Mouse (Mus musculus) cortical plate, adult 2 months (tissue): Measurements from ENCODE around the gene Senp6. TPM values are rescaled to one million over a fixed set of nuclear protein-coding genes. Genes with fewer than 3 reads are reported as not detected.

Source experiments
- H3K27ac ChIP-seq: fragments of 200-500 bp; 2 replicates; pipeline ENCODE4 v1.5.1; 2012; ENCODE audit warnings: low read length, control low read depth, inconsistent platforms; ENCODE audit not compliant: insufficient read depth
- H3K4me1 ChIP-seq: fragments of 200-500 bp; 2 replicates; pipeline ENCODE4 v1.6.1; 2011; ENCODE audit warnings: low read length; ENCODE audit not compliant: control insufficient read depth, insufficient read depth
- H3K4me3 ChIP-seq: fragments of 200-500 bp; 2 replicates; pipeline ENCODE4 v1.5.1; 2011; ENCODE audit warnings: mild to moderate bottlenecking, low read length, control low read depth; ENCODE audit not compliant: insufficient read depth
- CTCF ChIP-seq: fragments of 200-500 bp; IDR thresholded peaks from 2 replicates; pipeline ENCODE4 v1.5.1; 2011; ENCODE audit warnings: mild to moderate bottlenecking, control low read depth, low read length; ENCODE audit not compliant: insufficient read depth; ENCODE audit errors: extremely low read depth
- POLR2A ChIP-seq: fragments of 200-500 bp; IDR thresholded peaks from 2 replicates; pipeline ENCODE4 v1.6.1; 2011; ENCODE audit warnings: mild to moderate bottlenecking, low read length, control low read depth; ENCODE audit not compliant: insufficient read depth; ENCODE audit errors: extremely low read depth
- polyA plus RNA-seq: library from polyadenylated mRNA; depleted of rRNA; stranded (reverse); fragments of >200 nt; gene quantifications from 2 replicates; pipeline ENCODE4 v1.2.3, GENCODE M21; 2012

The Senp6 gene
- polyA plus RNA-seq, 1 experiment: 31.1 TPM

GRCm38 (mm10) chr9:80171241-80171640, 104.5 kb downstream of the Senp6 start:
- TF ChIP-seq CTCF (no peak), POLR2A (no peak)
- Histone ChIP-seq H3K4me1 (peaks cover 4% of the 10 kb centered on the region; the same call in 1 of the 2 replicates), H3K4me3 (no peak overlapping the region)

DNA sequence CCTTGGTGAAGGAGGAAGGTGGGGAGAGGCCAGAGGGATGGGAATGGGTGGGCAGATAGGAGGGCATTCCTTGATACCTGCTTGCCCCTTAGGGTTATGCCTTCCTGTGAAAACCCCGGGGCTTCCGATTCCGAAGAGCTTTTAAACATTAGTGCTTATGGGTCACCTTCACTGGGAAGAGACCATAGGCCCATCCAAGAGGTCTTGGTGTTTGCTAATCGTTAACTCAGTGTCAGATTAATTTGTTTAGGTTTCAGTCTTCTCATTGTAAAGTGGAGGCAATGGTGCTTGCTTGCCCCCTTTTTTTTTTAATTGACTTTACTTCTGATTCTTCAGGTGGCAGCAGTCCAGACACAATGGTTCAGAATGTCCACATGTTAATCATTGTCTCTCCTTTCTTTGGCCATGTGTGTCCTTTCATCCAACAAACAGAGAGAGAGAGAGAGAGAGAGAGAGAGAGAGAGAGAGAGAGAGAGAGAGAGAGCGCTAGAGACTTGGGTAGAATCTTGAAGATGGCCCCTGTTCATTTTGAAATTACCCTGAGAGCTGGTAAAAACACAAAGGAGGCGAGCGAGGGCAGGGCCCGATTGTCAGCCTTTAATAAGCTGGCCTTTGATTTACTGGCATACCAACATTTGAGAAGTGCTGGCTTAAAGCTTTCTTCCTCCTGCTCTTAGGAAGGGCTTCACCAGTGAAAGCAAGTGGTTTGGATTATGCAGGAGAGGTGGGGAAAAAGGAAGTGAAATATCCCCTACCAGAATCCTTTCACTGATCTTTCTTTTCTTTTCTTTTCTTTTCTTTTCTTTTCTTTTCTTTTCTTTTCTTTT, 105.9 kb downstream of the Senp6 start:
- no peak overlapping the region for H3K4me3 ChIP-seq
- TF ChIP-seq POLR2A (no peak), CTCF (no peak)
- no peak overlapping the region for H3K27ac ChIP-seq
- H3K4me1 ChIP-seq: peaks cover 2% of the 10 kb centered on the region; the same call in 1 of the 2 replicates

More at GRCm38 (mm10) chr9:80171241-80171640, 104.5 kb downstream of the Senp6 start:
- H3K27ac ChIP-seq: no peak overlapping the region

GRCm38 (mm10) chr9:80173629-80174028, 106.9 kb downstream of the Senp6 start:
- Histone ChIP-seq H3K4me1 (peaks cover 2% of the 10 kb centered on the region; the same call in 1 of the 2 replicates), H3K27ac (peak overlapping the region; percentile 21; the same call in 1 of the 2 replicates), H3K4me3 (no peak overlapping the region)
- TF ChIP-seq POLR2A (no peak), CTCF (no peak)

DNA sequence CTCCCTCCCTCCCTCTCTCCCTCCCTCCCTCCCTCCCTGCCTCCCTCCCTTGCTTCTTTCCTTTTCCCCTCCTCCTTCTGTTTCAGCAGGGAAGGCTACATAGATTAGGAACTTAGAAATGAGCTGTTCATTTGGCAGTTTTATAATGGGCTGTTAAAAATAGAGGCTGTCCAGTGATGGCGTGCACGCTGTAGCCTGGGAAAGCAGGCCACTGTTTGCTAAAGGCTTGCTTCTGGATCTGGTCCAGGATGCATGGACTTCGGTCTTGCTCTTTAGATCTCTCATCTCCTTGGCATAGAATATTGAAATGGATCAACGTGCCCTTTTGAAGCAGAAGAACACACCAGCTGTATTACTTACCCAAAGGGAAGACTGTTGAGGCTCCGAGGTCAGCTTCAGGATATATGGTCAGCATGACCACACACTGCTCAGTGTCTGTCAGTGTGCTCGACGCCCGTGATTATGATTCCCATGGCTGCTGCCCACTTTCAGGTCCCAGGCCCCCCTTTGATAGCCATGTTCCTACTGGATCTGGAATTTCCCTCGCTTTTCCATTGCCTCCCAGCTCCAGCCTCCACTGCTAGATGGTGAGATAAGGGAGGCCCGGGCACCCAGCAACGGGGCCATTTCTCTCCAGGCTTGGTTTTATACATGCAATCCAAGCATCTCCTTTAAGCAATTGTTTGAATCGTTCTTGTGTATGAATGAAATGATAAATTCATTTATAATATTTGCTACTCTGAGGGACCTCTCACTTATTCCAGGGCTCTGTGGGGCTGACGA, 110.2 kb downstream of the Senp6 start:
- no peak overlapping the region for H3K27ac ChIP-seq
- no peak overlapping the region for H3K4me3 ChIP-seq
- no peak for TF ChIP-seq CTCF
- peaks cover 2% of the 10 kb centered on the region for H3K4me1 ChIP-seq

- H3K27ac ChIP-seq: no peak overlapping the region
- no peak overlapping the region for H3K4me3 ChIP-seq
- peaks cover under 1% of the 10 kb centered on the region for H3K4me1 ChIP-seq
- TF ChIP-seq POLR2A (no peak), CTCF (no peak)
These were observed 112.0 kb downstream of the Senp6 start for GRCm38 (mm10) chr9:80178670-80179069.

GRCm38 (mm10) chr9:80179688-80180087, 113.0 kb downstream of the Senp6 start:
- Histone ChIP-seq H3K4me3 (no peak overlapping the region), H3K4me1 (no peaks in the 10 kb centered on the region; the same call in none of the 2 replicates), H3K27ac (no peak overlapping the region)
- TF ChIP-seq POLR2A: no peak
- TF ChIP-seq CTCF: no peak

DNA sequence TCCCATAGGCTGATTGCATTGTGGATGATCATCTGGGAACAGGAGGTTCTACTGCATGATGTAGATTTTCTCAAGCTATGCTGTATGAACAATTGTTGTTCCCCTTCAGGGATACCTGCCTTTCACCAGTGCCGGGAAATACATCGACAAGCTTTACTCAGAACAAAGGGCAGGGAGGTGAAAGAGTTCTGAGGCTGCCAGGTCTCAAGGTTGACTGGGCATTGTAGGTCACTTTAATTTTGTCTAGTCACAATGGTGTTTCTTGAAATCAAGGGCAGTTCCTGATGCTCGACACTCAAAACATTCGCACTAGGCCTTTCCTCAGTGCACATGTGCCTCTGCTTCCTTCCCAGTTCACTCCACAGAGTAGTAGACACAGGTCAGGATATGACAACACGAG, 114.1 kb downstream of the Senp6 start:
- no peaks in the 10 kb centered on the region; the same call in none of the 2 replicates for H3K4me1 ChIP-seq
- H3K4me3 ChIP-seq: no peak overlapping the region
- TF ChIP-seq POLR2A (no peak), CTCF (no peak)
- no peak overlapping the region for H3K27ac ChIP-seq

GRCm38 (mm10) chr9:80181692-80182091, 115.0 kb downstream of the Senp6 start:
- TF ChIP-seq CTCF (no peak), POLR2A (no peak)
- no peak overlapping the region for H3K27ac ChIP-seq
- no peak overlapping the region for H3K4me3 ChIP-seq
- no peaks in the 10 kb centered on the region; the same call in none of the 2 replicates for H3K4me1 ChIP-seq

GRCm38 (mm10) chr9:80184138-80184537, 117.4 kb downstream of the Senp6 start:
- H3K4me3 ChIP-seq: no peak overlapping the region
- no peak overlapping the region for H3K27ac ChIP-seq
- no peaks in the 10 kb centered on the region; the same call in none of the 2 replicates for H3K4me1 ChIP-seq
- TF ChIP-seq POLR2A (no peak), CTCF (no peak)

DNA sequence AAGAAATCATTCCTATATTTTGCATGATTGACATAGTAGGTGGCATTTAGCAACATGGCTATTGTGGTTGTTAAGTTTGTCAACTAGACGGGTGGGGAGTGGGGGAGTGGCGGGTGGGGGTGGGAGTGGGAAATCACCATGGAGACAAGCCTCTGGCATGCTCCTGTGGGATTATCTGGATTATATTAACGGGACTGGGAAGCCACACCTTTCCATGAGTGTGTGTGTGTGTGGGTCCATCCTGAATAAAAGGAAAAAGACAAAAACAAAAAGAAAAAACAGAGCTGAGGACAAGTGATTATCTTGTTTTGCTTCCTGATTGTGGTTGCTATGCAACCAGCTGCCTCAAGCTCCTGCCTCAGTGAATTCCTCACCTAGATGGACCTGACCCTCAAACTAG, 119.0 kb downstream of the Senp6 start:
- H3K4me1 ChIP-seq: no peaks in the 10 kb centered on the region; the same call in none of the 2 replicates
- no peak overlapping the region for H3K4me3 ChIP-seq
- TF ChIP-seq CTCF (no peak), POLR2A (no peak)
- H3K27ac ChIP-seq: no peak overlapping the region
